Mouse (Mus musculus) neural tube, embryonic 15.5 days (tissue): ENCODE results near the gene Rpp25. TPM values are rescaled to one million over a fixed set of nuclear protein-coding genes. Genes with fewer than 3 reads are reported as not detected.

ENCODE experiments used
- ATAC-seq: fragments of 200-750 bp; cut with Nextera tagmentation; 2 replicates; pipeline ENCODE4 v1.8.0; 2017; ENCODE audit warnings: mild to moderate bottlenecking, moderate TSS enrichment, moderate library complexity; ENCODE audit not compliant: low FRiP score
- H3K27ac ChIP-seq: fragments of 300-500 bp; sonication (generic); replicated peaks from 2 replicates; pipeline ENCODE4 v1.5.1; 2015; ENCODE audit warnings: mild to moderate bottlenecking, inconsistent platforms
- H3K27me3 ChIP-seq: fragments of 300-500 bp; sonication (generic); replicated peaks from 2 replicates; pipeline ENCODE4 v1.6.1; 2015; ENCODE audit warnings: inconsistent platforms
- H3K36me3 ChIP-seq: fragments of 300-500 bp; sonication (generic); 2 replicates; pipeline ENCODE4 v1.6.1; 2015; ENCODE audit warnings: inconsistent platforms
- H3K4me1 ChIP-seq: fragments of 300-500 bp; sonication (generic); 2 replicates; pipeline ENCODE4 v1.6.1; 2015; ENCODE audit warnings: inconsistent platforms
- H3K4me2 ChIP-seq: fragments of 300-500 bp; sonication (generic); 2 replicates; pipeline ENCODE4 v1.6.1; 2015; ENCODE audit warnings: inconsistent platforms, mild to moderate bottlenecking, moderate library complexity
- H3K4me3 ChIP-seq: fragments of 300-500 bp; sonication (generic); replicated peaks from 2 replicates; pipeline ENCODE4 v1.5.1; 2015; ENCODE audit warnings: mild to moderate bottlenecking, inconsistent platforms
- H3K9ac ChIP-seq: fragments of 300-500 bp; sonication (generic); replicated peaks from 2 replicates; pipeline ENCODE4 v1.6.1; 2015; ENCODE audit warnings: mild to moderate bottlenecking, inconsistent platforms
- H3K9me3 ChIP-seq: fragments of 300-500 bp; sonication (generic); replicated peaks from 2 replicates; pipeline ENCODE4 v1.6.1; 2016; ENCODE audit warnings: inconsistent platforms
- whole genome bisulfite sequencing: fragments of 180-500 bp; shearing (Covaris S2); methylation state at CpG from one replicate; pipeline ENCODE4 v1.1.7; 2015; ENCODE audit warnings: mixed read lengths; 5-methylcytosine and 5-hydroxymethylcytosine counted together
- polyA plus RNA-seq: library from polyadenylated mRNA; unstranded; fragments of >200 nt; fragmentation: Nextera tagmentation; extraction: Ambion mirVana; gene quantifications from 2 replicates; pipeline ENCODE4 v1.2.1, GENCODE M21; 2015

Gene Rpp25
- polyA plus RNA-seq, result 17.4 and 23.5 TPM in 2 replicates

DNA sequence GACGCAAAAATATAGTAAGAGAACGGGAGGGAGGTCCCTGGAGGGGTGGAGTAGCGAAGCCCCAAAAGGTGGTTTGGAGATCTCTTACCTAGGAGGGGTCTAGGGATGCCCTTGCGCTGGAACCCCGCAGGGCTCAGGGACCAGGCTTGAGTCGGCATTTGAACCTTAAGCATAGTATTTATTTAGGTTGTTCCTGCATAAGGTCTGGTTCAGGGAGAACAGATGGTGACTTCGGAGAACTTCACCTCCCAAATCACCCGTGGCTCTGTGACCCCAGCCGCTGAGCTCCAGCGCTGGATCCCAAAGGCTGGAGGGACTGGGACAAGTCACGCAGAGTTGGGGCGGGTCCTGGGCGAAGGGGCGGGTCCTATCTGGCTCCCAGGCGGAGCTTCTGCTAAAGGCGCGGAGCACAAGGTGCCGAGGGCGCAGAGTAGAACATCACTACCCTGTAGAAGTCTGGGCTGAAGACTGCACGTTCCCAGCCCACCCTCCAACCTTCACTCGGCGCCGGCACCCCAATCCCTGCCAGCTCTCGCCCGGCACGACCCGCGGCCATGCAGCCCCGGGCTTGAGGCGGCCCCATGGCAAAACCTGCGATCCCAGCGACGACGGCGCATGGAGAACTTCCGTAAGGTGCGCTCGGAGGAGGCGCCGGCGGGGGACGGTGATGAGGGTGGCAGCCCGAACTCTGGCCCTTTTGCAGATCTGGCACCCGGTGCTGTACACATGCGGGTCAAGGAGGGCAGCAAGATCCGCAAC, at the start of gene Rpp25:
TSS of gene Rpp25 (plus strand) at position 405 of the 759 bp plus-strand sequence.
- H3K27me3 ChIP-seq, result peaks cover 38% of the 10 kb centered on the region
- H3K4me1 ChIP-seq, result peaks cover 67% of the 10 kb centered on the region
- H3K9ac ChIP-seq, result peak within 1 kb of the TSS; percentile 42
- peak within 1 kb of the TSS; percentile 51 for H3K4me3 ChIP-seq
- no peaks in the 10 kb centered on the region for H3K9me3 ChIP-seq
- peak; percentile 55 for ATAC-seq
- peak within 1 kb of the TSS; percentile 84 for H3K27ac ChIP-seq
- H3K4me2 ChIP-seq, result peak within 1 kb of the TSS; percentile 93
- WGBS, result under 1% methylated on average over 46 of the region's 46 CpGs
- H3K36me3 ChIP-seq, result no peaks in the 10 kb centered on the region

DNA sequence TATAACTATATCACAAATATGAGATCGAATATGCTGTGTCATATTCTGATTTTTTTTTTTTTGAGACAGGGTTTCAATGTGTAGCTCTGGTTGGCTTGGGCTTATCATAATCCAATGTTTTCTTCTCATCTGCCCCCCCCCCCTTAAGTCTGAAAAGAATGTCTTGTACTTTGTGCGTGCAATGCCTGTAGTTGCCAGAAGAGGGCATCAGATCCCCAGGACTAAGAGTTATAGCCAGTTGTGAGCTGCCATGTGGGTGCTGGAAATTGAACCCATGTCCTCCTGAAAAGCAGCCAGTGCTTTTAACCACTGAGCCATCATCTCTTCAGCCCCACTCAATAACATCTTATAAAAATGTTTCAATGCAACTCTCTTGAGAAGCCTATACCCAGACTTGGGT, 44.1 kb upstream of the Rpp25 start:
- H3K4me2 ChIP-seq, result no peak overlapping the region
- H3K9me3 ChIP-seq, result no peaks in the 10 kb centered on the region
- no peak for ATAC-seq
- H3K36me3 ChIP-seq, result peaks cover 19% of the 10 kb centered on the region; the same call in 1 of the 2 replicates
- no peak overlapping the region for H3K27ac ChIP-seq
- H3K27me3 ChIP-seq, result no peaks in the 10 kb centered on the region
- no peak overlapping the region for H3K4me3 ChIP-seq
- WGBS, result 88% methylated on average over 2 of the region's 2 CpGs
- H3K4me1 ChIP-seq, result peaks cover 12% of the 10 kb centered on the region; the same call in 1 of the 2 replicates
- H3K9ac ChIP-seq, result no peak overlapping the region

DNA sequence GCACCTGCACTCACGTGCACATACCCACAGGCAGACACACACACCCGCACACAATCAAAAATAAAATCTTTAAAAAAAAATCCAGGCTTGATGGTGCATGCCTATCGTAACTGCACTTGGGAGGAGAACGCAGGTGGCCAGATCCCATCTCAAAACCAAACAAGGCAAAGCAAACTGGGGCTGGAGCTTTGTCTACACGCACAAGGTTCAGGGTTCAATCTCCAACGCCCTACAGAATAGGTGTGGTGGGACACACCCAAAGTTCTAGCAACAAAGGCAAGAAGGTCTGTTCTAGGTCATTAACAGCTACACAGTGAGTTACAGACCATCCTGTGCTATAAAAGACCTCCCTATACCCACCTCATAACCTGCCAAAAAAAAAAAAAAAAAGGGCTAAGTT, 41.0 kb upstream of the Rpp25 start:
- Histone ChIP-seq H3K4me1 (peaks cover 33% of the 10 kb centered on the region), H3K4me2 (no peak overlapping the region), H3K9me3 (no peaks in the 10 kb centered on the region), H3K36me3 (peaks cover 19% of the 10 kb centered on the region; the same call in 1 of the 2 replicates), H3K4me3 (no peak overlapping the region), H3K27ac (no peak overlapping the region), H3K9ac (no peak overlapping the region), H3K27me3 (no peaks in the 10 kb centered on the region)
- WGBS, result 86% methylated on average over 6 of the region's 6 CpGs
- no peak for ATAC-seq

DNA sequence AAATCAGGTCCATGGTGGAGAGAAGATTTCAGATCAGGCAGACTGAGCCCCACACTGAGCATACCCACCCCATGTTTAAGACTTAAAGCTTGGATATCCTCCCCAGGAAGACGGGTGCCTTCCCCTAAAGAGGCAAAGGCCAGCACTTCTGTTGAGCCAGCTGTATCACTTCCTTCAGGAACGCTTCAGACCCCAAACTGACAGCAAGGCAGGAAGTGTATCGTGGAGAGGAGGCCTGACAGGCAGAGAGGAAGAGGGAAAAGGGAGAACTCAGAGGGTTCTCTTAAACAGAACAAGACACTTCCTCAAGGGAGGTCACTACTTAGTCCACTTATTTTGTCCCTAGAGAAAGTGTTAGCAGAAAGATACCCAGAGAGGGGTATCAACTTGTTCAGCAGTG, 37.7 kb upstream of the Rpp25 start:
- H3K27ac ChIP-seq, result no peak overlapping the region
- no peaks in the 10 kb centered on the region for H3K27me3 ChIP-seq
- no peaks in the 10 kb centered on the region for H3K9me3 ChIP-seq
- H3K4me1 ChIP-seq, result peaks cover 38% of the 10 kb centered on the region
- WGBS, result 82% methylated on average over 3 of the region's 3 CpGs
- peak overlapping the region; percentile 88; the same call in 1 of the 2 replicates for H3K9ac ChIP-seq
- H3K4me2 ChIP-seq, result peak overlapping the region; percentile 69
- ATAC-seq, result no peak
- H3K4me3 ChIP-seq, result peak overlapping the region; percentile 64
- peaks cover 17% of the 10 kb centered on the region; the same call in 1 of the 2 replicates for H3K36me3 ChIP-seq

DNA sequence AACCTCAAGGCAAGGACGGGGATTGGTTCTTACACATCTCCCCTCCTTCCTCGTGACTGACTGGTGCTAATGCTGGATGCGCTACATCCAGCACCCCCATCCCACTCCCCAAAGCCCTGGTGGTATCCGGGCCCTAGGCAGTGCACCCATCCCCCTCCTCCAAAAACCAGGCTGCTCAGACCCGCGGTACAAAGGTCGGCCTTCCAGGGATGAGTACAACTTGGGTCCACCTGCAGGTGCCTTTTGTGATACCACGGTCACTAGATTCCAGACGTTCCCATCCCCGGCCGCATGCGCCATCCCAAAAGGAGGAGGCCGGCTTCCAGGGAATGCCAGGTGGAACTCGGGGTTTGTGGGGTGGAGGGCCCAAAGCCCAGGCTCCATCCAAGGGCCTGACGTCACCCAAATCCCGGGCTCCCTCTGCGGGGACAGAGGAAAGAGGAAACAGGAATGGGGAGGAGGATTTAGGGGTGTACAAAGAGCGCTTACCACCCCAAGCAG, 36.5 kb upstream of the Rpp25 start:
- Histone ChIP-seq H3K9ac (peak overlapping the region; percentile 88), H3K36me3 (peaks cover 10% of the 10 kb centered on the region; the same call in 1 of the 2 replicates), H3K4me3 (peak overlapping the region; percentile 64), H3K27me3 (no peaks in the 10 kb centered on the region), H3K9me3 (no peaks in the 10 kb centered on the region), H3K4me2 (peak overlapping the region; percentile 69), H3K4me1 (peaks cover 38% of the 10 kb centered on the region), H3K27ac (peak overlapping the region; percentile 89)
- ATAC-seq, result peak; percentile 64
- WGBS, result 2% methylated on average over 18 of the region's 18 CpGs

DNA sequence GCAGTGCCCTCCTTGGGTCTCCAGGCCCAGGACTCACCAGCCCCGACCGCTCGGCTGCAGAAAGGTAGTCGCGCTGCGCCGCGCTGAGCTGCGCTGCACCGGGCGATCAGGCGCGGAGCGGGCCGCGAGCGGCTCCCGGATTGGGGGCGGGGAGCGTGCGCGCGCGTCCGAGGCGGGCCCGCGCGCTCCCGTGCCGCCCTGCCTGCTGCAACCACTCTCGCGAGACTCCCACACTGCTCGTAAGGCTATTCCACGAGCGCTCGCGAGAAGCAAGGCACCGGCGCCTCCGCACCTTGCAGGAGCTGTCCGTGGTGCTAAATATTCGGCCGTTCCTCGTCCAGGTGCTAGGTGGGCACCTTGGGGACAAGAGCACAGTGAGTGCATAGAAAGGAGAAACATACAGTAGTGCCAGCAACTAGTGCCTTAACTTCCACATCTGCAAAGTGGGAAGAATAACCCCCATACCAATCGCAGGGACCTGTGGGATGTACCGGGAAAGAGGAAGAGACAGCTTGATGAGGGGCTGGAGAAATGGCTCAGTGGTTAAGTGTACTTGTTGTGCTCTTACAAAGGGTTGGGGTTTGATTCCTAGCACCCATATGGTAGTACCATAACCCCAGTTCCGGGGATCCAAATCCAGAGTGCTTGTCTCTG, 35.8 kb upstream of the Rpp25 start, which contains the start of gene Scamp5:
TSS of gene Scamp5 (minus strand) at position 165 of the 654 bp plus-strand sequence.
- peak within 1 kb of the TSS; percentile 64 for H3K4me3 ChIP-seq
- 3% methylated on average over 34 of the region's 48 CpGs for WGBS
- ATAC-seq, result peak; percentile 93
- H3K36me3 ChIP-seq, result peaks cover 4% of the 10 kb centered on the region; the same call in 1 of the 2 replicates
- H3K9ac ChIP-seq, result peak within 1 kb of the TSS; percentile 88
- peaks cover 38% of the 10 kb centered on the region for H3K4me1 ChIP-seq
- H3K4me2 ChIP-seq, result peak within 1 kb of the TSS; percentile 69
- no peaks in the 10 kb centered on the region for H3K27me3 ChIP-seq
- peak within 1 kb of the TSS; percentile 89 for H3K27ac ChIP-seq
- H3K9me3 ChIP-seq, result no peaks in the 10 kb centered on the region

DNA sequence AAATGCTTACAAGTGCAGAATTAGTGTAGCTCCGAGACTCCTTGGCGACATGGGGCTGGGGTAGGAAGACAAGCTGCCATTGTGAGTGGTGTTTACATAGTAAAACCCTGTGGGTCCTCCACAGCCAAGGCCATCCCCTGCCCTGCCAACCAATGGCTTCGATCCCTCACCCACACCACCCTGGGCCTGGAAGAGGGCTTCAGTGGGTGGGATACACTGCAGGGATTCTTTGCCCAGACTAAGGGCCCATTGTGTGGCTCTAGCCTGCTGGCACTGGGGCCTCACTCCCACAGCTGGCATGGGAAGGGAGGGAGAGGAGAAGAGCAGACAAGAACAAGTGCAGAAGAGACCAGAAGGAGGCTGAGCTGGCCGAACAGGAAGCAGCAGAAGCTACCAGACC, 34.9 kb upstream of the Rpp25 start:
- 60% methylated on average over 4 of the region's 4 CpGs for WGBS
- Histone ChIP-seq H3K4me1 (peaks cover 34% of the 10 kb centered on the region), H3K27me3 (no peaks in the 10 kb centered on the region), H3K9me3 (no peaks in the 10 kb centered on the region), H3K9ac (no peak overlapping the region), H3K36me3 (no peaks in the 10 kb centered on the region), H3K4me2 (peak overlapping the region; percentile 69; the same call in 1 of the 2 replicates), H3K4me3 (no peak overlapping the region), H3K27ac (no peak overlapping the region)
- ATAC-seq, result no peak

DNA sequence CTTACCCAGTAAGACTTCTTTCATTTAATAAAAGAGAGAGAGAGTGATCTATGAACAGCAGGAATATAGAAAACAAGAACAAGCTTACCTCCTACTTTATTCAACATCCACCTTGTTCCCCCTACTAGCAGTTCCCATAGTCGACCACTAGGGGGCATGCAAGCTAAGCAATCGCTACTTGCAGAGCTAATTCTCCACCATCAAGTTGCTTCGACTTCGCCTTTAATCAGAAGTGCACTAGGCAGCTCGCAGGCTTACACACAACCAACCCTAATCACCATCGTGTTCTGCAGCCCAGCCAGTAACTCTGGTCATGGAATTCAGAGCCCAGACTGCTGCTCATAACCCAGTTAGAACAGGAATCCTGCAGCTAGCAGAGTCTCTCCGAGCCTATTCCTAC, 18.1 kb upstream of the Rpp25 start:
- no peaks in the 10 kb centered on the region for H3K9me3 ChIP-seq
- H3K4me2 ChIP-seq, result 0 out of 2 replicates have a peak overlapping the region, but pooled peaks have one; percentile 9
- 0 out of 2 replicates have a peak, but pooled peaks cover 4% of the 10 kb centered on the region for H3K4me1 ChIP-seq
- no peaks in the 10 kb centered on the region for H3K36me3 ChIP-seq
- no peak overlapping the region for H3K4me3 ChIP-seq
- no peak overlapping the region for H3K9ac ChIP-seq
- ATAC-seq, result peak; percentile 86
- H3K27ac ChIP-seq, result no peak overlapping the region
- H3K27me3 ChIP-seq, result peaks cover 11% of the 10 kb centered on the region
- 13% methylated on average over 7 of the region's 7 CpGs for WGBS

DNA sequence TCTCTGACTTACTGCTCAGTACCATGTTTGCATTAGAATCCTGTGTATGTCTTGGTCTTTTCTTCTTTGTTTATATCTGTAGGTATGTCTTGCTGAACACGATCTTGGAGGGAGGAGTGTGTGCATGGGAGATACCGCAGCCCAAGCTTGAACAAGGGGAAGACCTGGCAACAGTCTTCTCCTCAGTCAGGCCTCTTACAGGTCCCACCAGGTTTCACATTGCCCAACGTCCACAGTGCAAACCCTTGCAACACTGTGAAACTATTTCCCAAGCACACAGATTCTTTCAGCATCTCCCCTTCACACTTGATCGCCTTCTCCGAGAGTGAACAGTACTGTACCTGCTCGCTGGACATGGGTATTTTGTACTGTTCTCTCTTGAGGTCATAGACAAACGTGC, 16.0 kb upstream of the Rpp25 start:
- no peaks in the 10 kb centered on the region for H3K9me3 ChIP-seq
- WGBS, result 73% methylated on average over 7 of the region's 7 CpGs
- H3K27ac ChIP-seq, result no peak overlapping the region

DNA sequence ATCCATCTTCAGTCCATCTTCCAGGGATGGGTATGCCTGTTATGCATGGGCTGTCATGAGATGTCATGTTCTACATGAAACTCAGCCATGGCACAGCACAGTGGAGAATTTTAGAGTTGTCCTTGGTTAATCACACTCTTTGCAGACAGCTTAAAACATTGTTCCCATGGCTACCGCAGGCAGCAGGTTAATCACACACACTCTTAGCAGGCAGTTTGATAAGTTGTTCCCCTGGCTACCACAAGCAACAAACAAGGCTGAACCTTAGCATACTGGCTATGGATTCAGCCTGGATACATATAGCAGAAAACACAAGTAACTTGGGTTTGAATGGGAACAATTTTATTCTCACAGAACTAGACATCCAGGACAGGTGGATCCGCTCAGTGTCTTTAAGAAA, 10.3 kb upstream of the Rpp25 start:
- Histone ChIP-seq H3K9ac (no peak overlapping the region), H3K4me1 (peaks cover 5% of the 10 kb centered on the region; the same call in 1 of the 2 replicates), H3K4me2 (no peak overlapping the region), H3K9me3 (no peaks in the 10 kb centered on the region), H3K27ac (no peak overlapping the region), H3K36me3 (no peaks in the 10 kb centered on the region), H3K4me3 (no peak overlapping the region), H3K27me3 (no peaks in the 10 kb centered on the region)
- WGBS, result 86% methylated on average over 2 of the region's 2 CpGs
- no peak for ATAC-seq

More for the DNA sequence above, 16.0 kb upstream of the Rpp25 start:
- no peak for ATAC-seq
- Histone ChIP-seq H3K27me3 (peaks cover 11% of the 10 kb centered on the region), H3K4me3 (no peak overlapping the region), H3K9ac (no peak overlapping the region), H3K36me3 (no peaks in the 10 kb centered on the region), H3K4me2 (no peak overlapping the region), H3K4me1 (0 out of 2 replicates have a peak, but pooled peaks cover 4% of the 10 kb centered on the region)

DNA sequence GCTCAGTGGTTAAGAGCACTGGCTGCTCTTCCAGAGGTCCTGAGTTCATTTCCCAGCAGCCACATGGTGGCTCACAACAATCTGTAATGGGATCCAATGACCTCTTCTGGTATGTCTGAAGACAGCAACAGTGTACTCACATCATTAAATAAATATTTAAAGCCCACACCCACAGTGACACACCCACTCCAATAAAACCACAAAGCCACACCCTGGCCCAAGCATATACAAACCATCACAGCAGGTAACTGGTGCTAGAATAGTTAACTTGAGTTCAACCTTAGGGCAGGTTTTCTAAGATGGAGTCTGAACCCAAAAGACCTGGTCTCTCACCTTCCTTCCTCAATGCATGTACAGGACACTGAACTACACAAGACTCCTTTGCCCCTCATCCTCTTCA, 8.9 kb upstream of the Rpp25 start:
- ATAC-seq, result no peak
- no peaks in the 10 kb centered on the region for H3K27me3 ChIP-seq
- peaks cover 11% of the 10 kb centered on the region; the same call in 1 of the 2 replicates for H3K4me1 ChIP-seq

More for the DNA sequence above, 8.9 kb upstream of the Rpp25 start:
- Histone ChIP-seq H3K4me3 (no peak overlapping the region), H3K36me3 (no peaks in the 10 kb centered on the region), H3K9ac (no peak overlapping the region), H3K27ac (no peak overlapping the region), H3K9me3 (no peaks in the 10 kb centered on the region), H3K4me2 (no peak overlapping the region)
